Mouse (Mus musculus): ENCODE measurements around the gene Gipc3. TPM values are rescaled to one million over a fixed set of nuclear protein-coding genes. Genes with fewer than 3 reads are reported as not detected.

The Gipc3 gene
- polyA plus RNA-seq, 1 experiment from 2014 or later, result not detected

- no peak overlapping the region for H3K9ac ChIP-seq (ENCODE audit: low read length)
- no peaks in the 10 kb centered on the region for H3K36me3 ChIP-seq (ENCODE audit: control insufficient read depth, insufficient read depth, low read length)
- DNase-seq (ENCODE audit: low spot score) (peak; percentile 78), ATAC-seq (ENCODE audit: insufficient read depth, low FRiP score, low TSS enrichment) (no peak)
- no peak overlapping the region for H3K27ac ChIP-seq (ENCODE audit: low read depth, low read length)
- H3K9me3 ChIP-seq (ENCODE audit: control insufficient read depth, low read length), result no peaks in the 10 kb centered on the region
- no peaks in the 10 kb centered on the region; the same call in 1 of the 2 replicates for H3K4me1 ChIP-seq (ENCODE audit: control insufficient read depth, insufficient read depth, low read length)
- no peak overlapping the region for H3K4me3 ChIP-seq (ENCODE audit: low read depth, low read length)
- peaks cover 50% of the 10 kb centered on the region for H3K27me3 ChIP-seq (ENCODE audit: control insufficient read depth, insufficient read depth, low read length)
- WGBS, result 34% methylated on average over 16 of the region's 16 CpGs
- H3K4me2 ChIP-seq (ENCODE audit: low read depth), result no peak overlapping the region
Measured at GRCm38 (mm10) chr10:81341333-81341949, 1.6 kb downstream of the Gipc3 start.

DNA sequence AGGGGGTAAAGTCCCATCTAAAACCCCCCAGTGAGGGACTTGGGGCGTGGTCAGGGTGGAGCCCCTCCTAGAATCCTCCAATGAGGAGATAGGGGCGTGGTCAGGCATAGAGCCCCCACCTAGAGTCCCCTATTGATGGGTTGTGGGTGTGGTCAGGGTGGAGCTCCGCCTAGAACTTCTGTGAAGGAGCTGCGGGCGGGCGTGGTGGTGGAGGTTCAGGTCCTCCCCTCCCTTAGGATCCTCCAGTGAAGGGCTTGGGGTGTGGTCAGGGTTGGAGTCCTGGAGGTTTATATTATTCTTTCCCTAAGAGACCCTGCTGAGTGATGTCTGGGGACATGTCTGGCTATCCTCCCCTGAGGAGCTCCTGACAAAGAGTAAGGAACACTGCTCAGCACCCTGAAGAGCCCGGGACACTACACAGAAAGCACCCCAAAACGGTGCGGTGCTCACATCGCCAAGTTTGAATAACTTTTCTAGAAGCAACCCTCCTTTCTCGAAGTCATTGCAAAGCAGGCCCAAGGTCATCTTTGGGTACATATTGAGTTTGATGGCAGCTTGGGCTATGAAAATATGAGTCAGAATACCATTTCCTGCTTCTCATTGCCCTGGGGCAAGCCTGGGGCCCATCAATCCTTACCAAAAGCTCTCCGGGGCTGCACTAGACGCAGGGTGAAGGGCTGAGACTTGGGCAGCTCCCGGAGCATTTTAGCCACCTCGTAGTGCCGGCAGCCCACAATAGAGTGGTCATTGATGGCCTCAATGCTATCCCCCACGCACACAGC is 2.3 kb downstream of the Gipc3 start:
- Histone ChIP-seq H3K36me3 (ENCODE audit: control insufficient read depth, insufficient read depth, low read length) (no peaks in the 10 kb centered on the region), H3K4me1 (ENCODE audit: control insufficient read depth, insufficient read depth, low read length) (no peaks in the 10 kb centered on the region), H3K27ac (ENCODE audit: low read depth, low read length) (no peak overlapping the region), H3K4me2 (ENCODE audit: low read depth) (no peak overlapping the region), H3K9me3 (ENCODE audit: control insufficient read depth, low read length) (no peaks in the 10 kb centered on the region), H3K9ac (ENCODE audit: low read length) (no peak overlapping the region), H3K27me3 (ENCODE audit: control insufficient read depth, insufficient read depth, low read length) (peaks cover 47% of the 10 kb centered on the region), H3K4me3 (ENCODE audit: low read depth, low read length) (no peak overlapping the region)
- 41% methylated on average over 17 of the region's 17 CpGs for WGBS
- DNase-seq (ENCODE audit: low spot score) (no peak), ATAC-seq (ENCODE audit: insufficient read depth, low FRiP score, low TSS enrichment) (no peak)

GRCm38 (mm10) chr10:81336558-81336957 is 6.5 kb downstream of the Gipc3 start:
- WGBS, result 93% methylated on average over 4 of the region's 4 CpGs
- ATAC-seq (ENCODE audit: insufficient read depth, low FRiP score, low TSS enrichment), result no peak

GRCm38 (mm10) chr10:81335393-81336340 is 7.4 kb downstream of the Gipc3 start:
- H3K4me3 ChIP-seq (ENCODE audit: low read depth, low read length), result no peak overlapping the region
- H3K27me3 ChIP-seq (ENCODE audit: control insufficient read depth, insufficient read depth, low read length), result peaks cover 26% of the 10 kb centered on the region
- WGBS, result 51% methylated on average over 15 of the region's 19 CpGs
- no peak overlapping the region for H3K9ac ChIP-seq (ENCODE audit: low read length)
- no peak for ATAC-seq (ENCODE audit: insufficient read depth, low FRiP score, low TSS enrichment)
- H3K27ac ChIP-seq (ENCODE audit: low read depth, low read length), result no peak overlapping the region
- H3K4me2 ChIP-seq (ENCODE audit: low read depth), result no peak overlapping the region
- H3K36me3 ChIP-seq (ENCODE audit: control insufficient read depth, insufficient read depth, low read length), result no peaks in the 10 kb centered on the region
- no peaks in the 10 kb centered on the region for H3K9me3 ChIP-seq (ENCODE audit: control insufficient read depth, low read length)
- no peaks in the 10 kb centered on the region; the same call in 1 of the 2 replicates for H3K4me1 ChIP-seq (ENCODE audit: control insufficient read depth, insufficient read depth, low read length)
- no peak for DNase-seq (ENCODE audit: low spot score)

More at GRCm38 (mm10) chr10:81336558-81336957, 6.5 kb downstream of the Gipc3 start:
- no peaks in the 10 kb centered on the region; the same call in 1 of the 2 replicates for H3K4me1 ChIP-seq (ENCODE audit: control insufficient read depth, insufficient read depth, low read length)
- peaks cover 30% of the 10 kb centered on the region for H3K27me3 ChIP-seq (ENCODE audit: control insufficient read depth, insufficient read depth, low read length)
- H3K36me3 ChIP-seq (ENCODE audit: control insufficient read depth, insufficient read depth, low read length), result no peaks in the 10 kb centered on the region
- H3K27ac ChIP-seq (ENCODE audit: low read depth, low read length), result no peak overlapping the region
- H3K9ac ChIP-seq (ENCODE audit: low read length), result no peak overlapping the region
- H3K4me2 ChIP-seq (ENCODE audit: low read depth), result no peak overlapping the region
- no peak overlapping the region for H3K4me3 ChIP-seq (ENCODE audit: low read depth, low read length)
- H3K9me3 ChIP-seq (ENCODE audit: control insufficient read depth, low read length), result no peaks in the 10 kb centered on the region
- no peak for DNase-seq (ENCODE audit: low spot score)

DNA sequence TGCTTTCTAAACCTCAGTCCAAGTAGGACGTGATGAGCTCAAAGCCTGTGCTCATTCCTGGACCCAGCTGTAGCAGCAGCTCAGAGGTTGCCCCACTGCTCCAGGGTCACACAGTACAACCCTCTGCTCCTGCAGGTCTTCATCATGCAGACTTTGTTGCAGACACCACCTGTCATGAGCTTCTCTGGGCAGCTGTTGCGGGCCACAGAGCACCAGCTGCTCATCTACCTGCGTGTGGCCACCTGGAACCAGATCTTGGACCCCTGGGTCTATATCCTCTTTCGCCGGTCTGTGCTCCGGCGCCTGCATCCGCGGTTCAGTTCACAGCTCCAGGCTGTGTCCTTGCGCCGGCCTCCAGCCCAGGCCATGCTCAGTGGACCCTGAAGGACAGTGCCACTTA is 8.7 kb downstream of the Gipc3 start:
- Histone ChIP-seq H3K27ac (ENCODE audit: low read depth, low read length) (no peak overlapping the region), H3K9me3 (ENCODE audit: control insufficient read depth, low read length) (no peaks in the 10 kb centered on the region), H3K4me3 (ENCODE audit: low read depth, low read length) (no peak overlapping the region), H3K4me2 (ENCODE audit: low read depth) (no peak overlapping the region), H3K36me3 (ENCODE audit: control insufficient read depth, insufficient read depth, low read length) (no peaks in the 10 kb centered on the region), H3K4me1 (ENCODE audit: control insufficient read depth, insufficient read depth, low read length) (no peaks in the 10 kb centered on the region; the same call in 1 of the 2 replicates), H3K9ac (ENCODE audit: low read length) (no peak overlapping the region), H3K27me3 (ENCODE audit: control insufficient read depth, insufficient read depth, low read length) (peaks cover 26% of the 10 kb centered on the region)
- 59% methylated on average over 11 of the region's 11 CpGs for WGBS
- no peak for ATAC-seq (ENCODE audit: insufficient read depth, low FRiP score, low TSS enrichment)
- DNase-seq (ENCODE audit: low spot score), result no peak

DNA sequence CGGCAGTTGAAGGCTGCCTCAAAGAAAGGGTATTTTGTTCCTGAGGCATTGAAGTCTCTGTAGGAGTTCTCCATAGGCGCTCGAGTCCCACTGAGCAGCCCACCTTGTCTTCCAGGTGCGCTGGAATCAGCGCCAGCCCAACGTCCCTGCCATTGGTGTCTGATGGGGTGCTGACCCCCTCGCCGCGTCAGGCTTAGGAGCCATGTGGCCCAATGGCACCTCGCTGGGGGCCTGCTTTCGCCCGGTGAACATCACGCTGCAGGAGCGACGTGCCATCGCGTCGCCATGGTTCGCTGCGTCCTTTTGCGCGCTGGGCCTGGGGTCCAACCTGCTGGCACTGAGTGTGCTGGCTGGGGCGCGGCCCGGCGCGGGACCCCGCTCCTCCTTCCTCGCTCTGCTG is 10.8 kb downstream of the Gipc3 start:
- H3K9ac ChIP-seq (ENCODE audit: low read length), result no peak overlapping the region

GRCm38 (mm10) chr10:81330007-81330406 is 13.1 kb downstream of the Gipc3 start:
- no peak overlapping the region for H3K27ac ChIP-seq (ENCODE audit: low read depth, low read length)
- ATAC-seq (ENCODE audit: insufficient read depth, low FRiP score, low TSS enrichment) (no peak), DNase-seq (ENCODE audit: low spot score) (no peak)
- H3K4me2 ChIP-seq (ENCODE audit: low read depth), result no peak overlapping the region
- H3K36me3 ChIP-seq (ENCODE audit: control insufficient read depth, insufficient read depth, low read length), result peaks cover 19% of the 10 kb centered on the region
- no peak overlapping the region for H3K4me3 ChIP-seq (ENCODE audit: low read depth, low read length)
- H3K9ac ChIP-seq (ENCODE audit: low read length), result no peak overlapping the region
- 67% methylated on average over 4 of the region's 4 CpGs for WGBS
- peaks cover 4% of the 10 kb centered on the region; the same call in 1 of the 2 replicates for H3K4me1 ChIP-seq (ENCODE audit: control insufficient read depth, insufficient read depth, low read length)
- H3K27me3 ChIP-seq (ENCODE audit: control insufficient read depth, insufficient read depth, low read length), result peaks cover 18% of the 10 kb centered on the region
- H3K9me3 ChIP-seq (ENCODE audit: control insufficient read depth, low read length), result no peaks in the 10 kb centered on the region

More for the DNA sequence above, 10.8 kb downstream of the Gipc3 start:
- Histone ChIP-seq H3K9me3 (ENCODE audit: control insufficient read depth, low read length) (no peaks in the 10 kb centered on the region), H3K4me1 (ENCODE audit: control insufficient read depth, insufficient read depth, low read length) (peaks cover 4% of the 10 kb centered on the region; the same call in 1 of the 2 replicates), H3K27ac (ENCODE audit: low read depth, low read length) (no peak overlapping the region), H3K4me2 (ENCODE audit: low read depth) (no peak overlapping the region), H3K27me3 (ENCODE audit: control insufficient read depth, insufficient read depth, low read length) (peaks cover 18% of the 10 kb centered on the region), H3K36me3 (ENCODE audit: control insufficient read depth, insufficient read depth, low read length) (no peaks in the 10 kb centered on the region), H3K4me3 (ENCODE audit: low read depth, low read length) (no peak overlapping the region)
- WGBS, result 10% methylated on average over 29 of the region's 29 CpGs
- DNase-seq (ENCODE audit: low spot score) (no peak), ATAC-seq (ENCODE audit: insufficient read depth, low FRiP score, low TSS enrichment) (no peak)

DNA sequence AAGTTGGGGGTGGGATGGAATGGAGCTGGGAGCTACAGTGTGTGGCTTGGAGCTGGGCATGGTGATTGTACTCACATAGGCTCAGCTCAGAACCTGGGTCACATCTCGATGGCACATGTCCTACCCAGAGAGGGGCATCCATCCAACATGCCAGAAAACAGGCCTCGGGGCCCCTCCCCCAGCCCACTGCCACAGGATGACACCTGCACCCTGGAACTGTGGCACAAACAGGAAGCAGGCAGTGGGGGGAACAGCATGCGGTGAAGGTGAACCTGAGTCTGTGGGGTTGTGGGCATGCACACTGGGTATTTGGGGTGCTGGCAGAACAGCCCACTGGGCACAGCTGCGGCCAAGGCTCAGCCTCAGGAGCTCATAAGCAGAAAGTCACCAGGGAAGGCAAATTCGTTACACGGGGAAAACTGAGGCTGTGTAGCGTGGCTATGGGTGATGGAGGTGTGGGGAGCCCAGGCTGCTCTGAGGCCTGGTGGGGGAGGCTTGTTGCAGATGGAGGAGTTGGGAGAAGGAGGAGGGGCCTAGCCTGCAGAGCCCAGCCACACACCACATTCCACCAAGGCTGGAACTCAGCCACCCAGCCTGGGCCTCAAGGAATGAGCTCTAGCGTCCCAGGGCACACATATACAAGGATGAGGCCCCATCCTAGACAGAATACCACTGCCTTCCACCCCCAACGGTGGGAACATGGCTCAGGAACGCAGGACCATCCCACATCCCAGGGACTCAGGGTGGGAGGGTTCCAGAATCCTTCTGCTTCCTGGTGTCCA is 13.7 kb downstream of the Gipc3 start:
- ATAC-seq (ENCODE audit: insufficient read depth, low FRiP score, low TSS enrichment), result no peak
- peaks cover 4% of the 10 kb centered on the region; the same call in 1 of the 2 replicates for H3K4me1 ChIP-seq (ENCODE audit: control insufficient read depth, insufficient read depth, low read length)

More for the DNA sequence above, 13.7 kb downstream of the Gipc3 start:
- no peak for DNase-seq (ENCODE audit: low spot score)
- H3K36me3 ChIP-seq (ENCODE audit: control insufficient read depth, insufficient read depth, low read length), result peaks cover 25% of the 10 kb centered on the region
- WGBS, result 76% methylated on average over 10 of the region's 10 CpGs
- H3K9me3 ChIP-seq (ENCODE audit: control insufficient read depth, low read length), result no peaks in the 10 kb centered on the region
- H3K4me2 ChIP-seq (ENCODE audit: low read depth), result no peak overlapping the region
- no peak overlapping the region for H3K4me3 ChIP-seq (ENCODE audit: low read depth, low read length)
- no peak overlapping the region for H3K27ac ChIP-seq (ENCODE audit: low read depth, low read length)
- no peak overlapping the region for H3K9ac ChIP-seq (ENCODE audit: low read length)
- peaks cover 18% of the 10 kb centered on the region for H3K27me3 ChIP-seq (ENCODE audit: control insufficient read depth, insufficient read depth, low read length)
